Mouse (Mus musculus) intestine, embryonic 15.5 days (tissue): ENCODE data around the gene Lrrc43. TPM values are rescaled to one million over a fixed set of nuclear protein-coding genes. Genes with fewer than 3 reads are reported as not detected.

Experiments used
- polyA plus RNA-seq: library from polyadenylated mRNA; unstranded; fragments of >200 nt; fragmentation: Nextera tagmentation; extraction: Ambion mirVana; gene quantifications from 2 replicates; pipeline ENCODE4 v1.2.1, GENCODE M21; 2015

The Lrrc43 gene
- polyA plus RNA-seq, 1 experiment from 2014 or later = not detected

Other genes starting within 250 kb of the Lrrc43 start
- gene Wdr66, start 237.2 kb upstream of the Lrrc43 start, polyA plus RNA-seq = 0.74 and 0.79 TPM in 2 replicates
- 15.9 and 16.4 TPM in 2 replicates for gene Bcl7a, start 145.5 kb upstream of the Lrrc43 start, polyA plus RNA-seq
- 19.2 and 22.4 TPM in 2 replicates for gene Mlxip, start 94.5 kb upstream of the Lrrc43 start, polyA plus RNA-seq
- not detected in 2 replicates for gene Il31, start 184 bp downstream of the Lrrc43 start, polyA plus RNA-seq
- 0.38 and 0.40 TPM in 2 replicates for gene B3gnt4, start 21.2 kb downstream of the Lrrc43 start, polyA plus RNA-seq
- gene Diablo, start 34.9 kb downstream of the Lrrc43 start, polyA plus RNA-seq = 98.0 and 99.7 TPM in 2 replicates
- gene Gm49027, start 36.2 kb downstream of the Lrrc43 start, polyA plus RNA-seq = 10.6 and 11.2 TPM in 2 replicates
- 24.4 and 28.9 TPM in 2 replicates for gene Vps33a, start 83.7 kb downstream of the Lrrc43 start, polyA plus RNA-seq
- gene Clip1, start 195.3 kb downstream of the Lrrc43 start, polyA plus RNA-seq = 29.9 TPM in 2 replicates
- gene Zcchc8, start 231.8 kb downstream of the Lrrc43 start, polyA plus RNA-seq = 63.1 and 68.9 TPM in 2 replicates